Mouse (Mus musculus): ENCODE measurements around the gene Rhd. TPM values are rescaled to one million over a fixed set of nuclear protein-coding genes. Genes with fewer than 3 reads are reported as not detected.
"Not testable (repeated sequence)": the region's sequence is repeated elsewhere in the genome, so short reads cannot be mapped to it uniquely, and the experiment has no call there.

Rhd gene
- polyA plus RNA-seq, 1 experiment from 2014 or later = 1.1 TPM

DNA sequence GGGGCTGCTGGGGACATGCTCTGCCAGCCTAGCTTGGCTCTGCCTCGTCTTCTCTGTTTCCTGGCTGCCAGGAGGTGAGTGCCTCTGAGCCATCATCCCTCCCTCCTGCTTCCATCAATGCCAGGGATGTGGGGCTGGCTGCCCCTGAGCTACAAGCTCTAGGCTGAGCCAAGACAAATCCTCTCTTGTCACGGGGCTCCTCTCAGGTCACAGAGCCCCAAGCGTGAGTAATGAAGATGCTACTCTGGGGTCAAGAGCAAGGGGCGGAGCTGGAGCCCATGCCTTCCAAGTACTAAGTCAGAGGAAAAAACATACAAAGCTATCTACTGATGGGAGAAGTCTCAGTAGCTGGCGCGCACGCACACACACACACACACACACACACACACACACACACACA lies 38.7 kb downstream of the Rhd start:
- no peak overlapping the region for H3K27ac ChIP-seq (ENCODE audit: low read depth)
- DNase-seq (ENCODE audit: low spot score) (no peak), ATAC-seq (replicated peaks; ENCODE audit: low FRiP score, low TSS enrichment, low read depth) (no peak)
- no peak overlapping the region for H3K9ac ChIP-seq (ENCODE audit: low read length)
- H3K36me3 ChIP-seq (ENCODE audit: control insufficient read depth, insufficient read depth, low read length) = peaks cover 98% of the 10 kb centered on the region
- H3K9me3 ChIP-seq (ENCODE audit: control insufficient read depth, low read length) = no peaks in the 10 kb centered on the region
- no peak overlapping the region for H3K4me2 ChIP-seq (ENCODE audit: low read length)
- no peaks in the 10 kb centered on the region for H3K4me1 ChIP-seq (replicated peaks; ENCODE audit: control insufficient read depth, insufficient read depth, low read length)
- WGBS = 79% methylated on average over 7 of the region's 7 CpGs
- H3K4me3 ChIP-seq (ENCODE audit: low read depth, low read length) = no peak overlapping the region
- H3K27me3 ChIP-seq (replicated peaks; ENCODE audit: control insufficient read depth, insufficient read depth, low read length) = no peaks in the 10 kb centered on the region

DNA sequence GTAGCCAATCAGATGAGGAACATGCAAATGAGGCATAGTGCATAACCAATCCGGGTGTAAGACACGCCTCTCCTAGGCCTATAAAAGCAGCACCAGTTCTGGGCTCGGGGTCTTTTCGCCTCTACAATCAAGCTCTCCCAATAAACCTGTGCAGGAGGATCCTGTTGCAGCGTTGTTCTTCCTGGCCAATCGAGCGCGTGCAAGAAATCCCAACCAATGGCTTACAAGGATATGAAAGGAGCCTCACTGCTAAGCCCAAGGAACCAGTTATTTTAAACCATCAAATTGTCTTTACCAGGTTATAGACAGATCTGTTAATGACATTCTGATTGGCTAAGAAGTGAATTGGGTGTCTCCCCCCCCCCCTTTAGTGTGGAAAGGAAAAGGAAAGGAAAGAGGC lies 47.1 kb downstream of the Rhd start:
- H3K36me3 ChIP-seq (ENCODE audit: control insufficient read depth, insufficient read depth, low read length) = peaks cover 44% of the 10 kb centered on the region
- not testable (repeated sequence) for H3K27me3 ChIP-seq (replicated peaks; ENCODE audit: control insufficient read depth, insufficient read depth, low read length); H3K9ac ChIP-seq (ENCODE audit: low read length); H3K27ac ChIP-seq (ENCODE audit: low read depth); H3K4me2 ChIP-seq (ENCODE audit: low read length); ATAC-seq (replicated peaks; ENCODE audit: low FRiP score, low TSS enrichment, low read depth); H3K4me3 ChIP-seq (ENCODE audit: low read depth, low read length); H3K4me1 ChIP-seq (replicated peaks; ENCODE audit: control insufficient read depth, insufficient read depth, low read length); H3K9me3 ChIP-seq (ENCODE audit: control insufficient read depth, low read length); DNase-seq (ENCODE audit: low spot score)
- 96% methylated on average over 6 of the region's 8 CpGs for WGBS

DNA sequence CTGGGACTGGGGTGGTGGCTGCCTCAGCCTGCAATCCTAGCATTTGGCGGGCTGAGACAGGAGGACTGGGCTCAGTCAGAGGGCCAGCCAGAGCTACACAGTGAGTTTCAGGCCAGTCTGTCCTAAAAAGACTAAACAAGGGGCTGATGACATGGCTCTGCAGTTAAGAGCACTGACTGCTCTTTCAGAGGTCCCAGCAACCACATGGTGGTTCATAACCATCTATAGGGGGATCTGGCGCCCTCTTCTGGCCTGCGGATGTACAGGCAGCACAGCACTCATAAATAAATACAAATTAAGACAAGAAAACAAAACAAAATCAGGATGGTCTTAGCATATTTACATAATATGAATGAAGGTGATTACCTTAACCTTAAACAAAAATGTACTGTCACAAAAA lies 49.1 kb downstream of the Rhd start:
- ATAC-seq (replicated peaks; ENCODE audit: low FRiP score, low TSS enrichment, low read depth) (no peak), DNase-seq (ENCODE audit: low spot score) (peak; percentile 78)
- Histone ChIP-seq H3K36me3 (ENCODE audit: control insufficient read depth, insufficient read depth, low read length) (peaks cover 24% of the 10 kb centered on the region), H3K4me1 (replicated peaks; ENCODE audit: control insufficient read depth, insufficient read depth, low read length) (peaks cover 9% of the 10 kb centered on the region), H3K27me3 (replicated peaks; ENCODE audit: control insufficient read depth, insufficient read depth, low read length) (no peaks in the 10 kb centered on the region), H3K27ac (ENCODE audit: low read depth) (no peak overlapping the region), H3K4me3 (ENCODE audit: low read depth, low read length) (peak overlapping the region; percentile 92), H3K4me2 (ENCODE audit: low read length) (peak overlapping the region; percentile 85), H3K9ac (ENCODE audit: low read length) (no peak overlapping the region), H3K9me3 (ENCODE audit: control insufficient read depth, low read length) (no peaks in the 10 kb centered on the region)
- 37% methylated on average over 3 of the region's 3 CpGs for WGBS

DNA sequence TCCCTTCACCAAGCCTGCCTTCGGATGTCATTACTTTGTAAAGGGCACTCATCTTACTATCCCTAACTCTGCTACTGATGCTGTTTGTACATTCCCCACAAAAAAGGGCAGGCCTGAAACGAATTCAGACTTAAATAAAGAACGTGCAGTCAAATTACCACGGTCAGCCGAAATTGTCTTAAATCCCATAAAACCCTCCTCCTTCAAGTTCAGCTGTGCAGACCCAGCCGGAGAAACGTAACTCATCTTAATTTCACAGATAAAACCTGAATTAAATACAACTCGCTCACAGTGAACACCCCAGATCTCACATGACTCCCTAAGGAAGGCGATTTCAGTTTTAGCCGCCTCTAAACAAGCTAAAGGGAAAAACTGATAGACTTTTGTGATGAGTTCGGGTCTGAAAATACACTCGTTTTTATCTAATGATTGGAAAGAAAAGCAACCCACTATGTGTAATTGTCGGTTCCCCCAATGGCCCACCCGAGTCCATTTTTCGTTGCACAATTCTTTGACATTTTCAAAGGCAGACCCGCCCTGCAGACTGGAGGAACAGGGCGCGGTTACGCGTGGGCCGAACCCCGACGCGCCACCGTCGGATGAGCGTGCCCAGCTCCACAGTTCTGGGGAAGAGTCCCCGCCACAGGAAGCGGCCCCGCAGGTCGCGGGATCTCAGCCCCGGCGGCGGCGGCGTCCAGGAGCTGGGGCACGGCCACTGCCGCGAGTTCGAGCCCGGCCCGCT lies 50.0 kb downstream of the Rhd start:
- ATAC-seq (replicated peaks; ENCODE audit: low FRiP score, low TSS enrichment, low read depth) (peak; percentile 65), DNase-seq (ENCODE audit: low spot score) (no peak)
- Histone ChIP-seq H3K27me3 (replicated peaks; ENCODE audit: control insufficient read depth, insufficient read depth, low read length) (no peaks in the 10 kb centered on the region), H3K4me1 (replicated peaks; ENCODE audit: control insufficient read depth, insufficient read depth, low read length) (peaks cover 9% of the 10 kb centered on the region), H3K4me3 (ENCODE audit: low read depth, low read length) (peak overlapping the region; percentile 92), H3K27ac (ENCODE audit: low read depth) (peak overlapping the region; percentile 86), H3K36me3 (ENCODE audit: control insufficient read depth, insufficient read depth, low read length) (peaks cover 15% of the 10 kb centered on the region), H3K9ac (ENCODE audit: low read length) (peak overlapping the region; percentile 90), H3K4me2 (ENCODE audit: low read length) (peak overlapping the region; percentile 85), H3K9me3 (ENCODE audit: control insufficient read depth, low read length) (no peaks in the 10 kb centered on the region)
- WGBS = 1% methylated on average over 43 of the region's 43 CpGs

DNA sequence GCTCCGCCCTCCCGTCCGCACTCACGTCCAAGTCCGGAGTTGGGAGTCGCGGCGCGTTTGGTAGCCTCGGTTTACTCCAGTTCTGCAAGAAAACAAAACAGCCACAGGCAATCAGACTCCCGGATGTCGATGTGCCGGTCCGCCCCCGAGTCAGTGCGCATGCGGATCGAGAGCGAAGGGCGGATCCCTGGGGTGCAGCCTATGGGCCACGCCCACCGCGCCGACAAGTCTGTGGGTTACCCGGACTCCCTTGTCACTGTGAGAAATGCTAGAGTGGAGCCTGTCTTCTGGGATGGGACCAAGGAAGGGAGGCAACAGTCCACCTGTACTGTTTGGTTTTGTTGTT lies 50.5 kb downstream of the Rhd start, which contains the start of gene Tmem50a:
Gene Tmem50a, minus strand, starts transcription at position 161 of the 346 bp plus-strand sequence.
- DNase-seq (ENCODE audit: low spot score) (peak; percentile 94), ATAC-seq (replicated peaks; ENCODE audit: low FRiP score, low TSS enrichment, low read depth) (peak; percentile 91)
- H3K4me1 ChIP-seq (replicated peaks; ENCODE audit: control insufficient read depth, insufficient read depth, low read length) = peaks cover 9% of the 10 kb centered on the region
- H3K27ac ChIP-seq (ENCODE audit: low read depth) = peak within 1 kb of the TSS; percentile 86
- H3K9me3 ChIP-seq (ENCODE audit: control insufficient read depth, low read length) = no peaks in the 10 kb centered on the region
- H3K9ac ChIP-seq (ENCODE audit: low read length) = peak within 1 kb of the TSS; percentile 90
- H3K36me3 ChIP-seq (ENCODE audit: control insufficient read depth, insufficient read depth, low read length) = peaks cover 9% of the 10 kb centered on the region
- peak within 1 kb of the TSS; percentile 92 for H3K4me3 ChIP-seq (ENCODE audit: low read depth, low read length)
- no peaks in the 10 kb centered on the region for H3K27me3 ChIP-seq (replicated peaks; ENCODE audit: control insufficient read depth, insufficient read depth, low read length)
- peak within 1 kb of the TSS; percentile 85 for H3K4me2 ChIP-seq (ENCODE audit: low read length)
- under 1% methylated on average over 25 of the region's 25 CpGs for WGBS

DNA sequence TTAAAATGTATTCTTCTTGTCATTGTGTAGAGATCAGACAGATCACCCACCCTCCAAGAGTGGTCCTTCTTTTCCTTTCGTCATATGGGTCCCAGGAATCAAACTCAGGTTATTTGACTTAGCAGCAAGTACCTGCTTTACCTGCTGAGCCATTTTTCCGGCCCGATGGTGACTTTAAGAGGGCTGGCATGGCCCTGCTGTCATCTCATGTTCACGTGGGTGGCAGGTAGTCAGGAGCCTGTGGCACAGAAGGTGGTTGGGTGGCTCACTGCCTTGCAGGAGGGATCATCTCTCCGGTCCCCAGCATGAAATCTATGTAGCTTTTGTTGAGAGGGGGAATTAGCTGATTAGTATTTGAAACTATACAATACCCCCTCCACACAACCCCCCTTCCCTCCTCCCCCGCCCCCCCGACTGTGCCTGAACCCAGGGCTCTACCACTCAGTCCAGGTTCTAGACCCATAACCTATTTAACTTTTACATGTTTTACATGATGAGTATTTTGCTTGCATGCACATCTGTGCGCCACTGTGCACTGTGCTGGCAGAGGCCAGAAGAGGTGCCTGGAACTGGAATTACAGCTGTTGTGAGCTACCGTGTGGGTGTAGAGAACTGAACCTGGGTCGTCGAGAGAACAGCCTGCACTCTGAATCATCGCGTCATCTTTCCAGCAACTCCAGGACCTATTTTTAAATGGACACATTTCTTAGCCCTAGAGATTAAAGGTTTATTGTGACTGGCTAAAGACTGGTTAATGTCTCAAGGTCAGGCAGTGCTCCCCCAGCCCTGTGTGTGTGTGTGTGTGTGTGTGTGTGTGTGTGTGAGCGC lies 51.1 kb downstream of the Rhd start:
- ATAC-seq (replicated peaks; ENCODE audit: low FRiP score, low TSS enrichment, low read depth) (peak; percentile 37), DNase-seq (ENCODE audit: low spot score) (no peak)
- peaks cover 9% of the 10 kb centered on the region for H3K4me1 ChIP-seq (replicated peaks; ENCODE audit: control insufficient read depth, insufficient read depth, low read length)
- 58% methylated on average over 14 of the region's 14 CpGs for WGBS
- no peaks in the 10 kb centered on the region for H3K9me3 ChIP-seq (ENCODE audit: control insufficient read depth, low read length)
- H3K4me2 ChIP-seq (ENCODE audit: low read length) = peak overlapping the region; percentile 85
- peak overlapping the region; percentile 92 for H3K4me3 ChIP-seq (ENCODE audit: low read depth, low read length)
- H3K9ac ChIP-seq (ENCODE audit: low read length) = peak overlapping the region; percentile 90; the same call in 1 of the 2 replicates
- H3K27ac ChIP-seq (ENCODE audit: low read depth) = no peak overlapping the region
- H3K36me3 ChIP-seq (ENCODE audit: control insufficient read depth, insufficient read depth, low read length) = peaks cover 7% of the 10 kb centered on the region
- H3K27me3 ChIP-seq (replicated peaks; ENCODE audit: control insufficient read depth, insufficient read depth, low read length) = no peaks in the 10 kb centered on the region

DNA sequence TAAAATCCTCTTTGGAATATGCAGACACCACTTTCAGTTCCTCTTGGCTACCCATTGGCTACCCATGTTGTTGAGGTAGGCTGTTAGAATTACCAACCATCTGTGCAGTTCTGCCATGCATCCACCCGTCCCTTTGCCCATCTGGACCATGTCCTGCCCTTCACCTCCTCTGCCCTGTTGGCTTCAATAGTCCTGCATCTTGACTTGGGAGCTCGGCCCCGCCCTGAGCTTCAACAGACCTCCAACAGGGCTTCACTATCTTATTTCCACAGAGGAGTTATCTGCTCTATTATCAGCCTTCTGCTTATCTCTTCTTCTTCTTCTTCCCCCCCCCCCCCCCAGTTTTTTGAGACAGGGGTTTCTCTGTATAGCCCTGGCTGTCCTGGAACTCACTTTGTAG lies 52.9 kb downstream of the Rhd start:
- no peak overlapping the region for H3K4me2 ChIP-seq (ENCODE audit: low read length)
- 78% methylated on average over 3 of the region's 3 CpGs for WGBS

DNA sequence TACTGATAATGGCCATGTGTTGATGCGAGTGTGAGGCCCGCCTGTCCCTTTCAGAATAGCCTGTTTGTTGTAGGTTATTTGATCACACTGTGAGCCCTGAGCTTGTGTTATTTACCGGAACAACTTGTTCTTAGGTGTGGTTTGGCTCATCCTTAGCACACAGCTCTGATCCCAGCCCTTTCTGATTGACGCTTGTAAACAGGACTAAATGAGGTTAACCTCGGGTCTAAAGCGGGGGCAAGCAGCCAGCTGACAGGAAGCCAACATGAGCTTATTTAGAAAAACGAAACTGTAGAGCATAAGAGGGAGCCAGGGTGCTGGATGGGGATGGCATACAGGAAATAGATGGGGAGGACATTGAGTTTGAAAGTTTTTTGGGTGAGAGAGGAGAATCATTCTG lies 54.0 kb downstream of the Rhd start:
- Histone ChIP-seq H3K27ac (ENCODE audit: low read depth) (no peak overlapping the region), H3K36me3 (ENCODE audit: control insufficient read depth, insufficient read depth, low read length) (no peaks in the 10 kb centered on the region), H3K9ac (ENCODE audit: low read length) (no peak overlapping the region), H3K4me1 (replicated peaks; ENCODE audit: control insufficient read depth, insufficient read depth, low read length) (peaks cover 9% of the 10 kb centered on the region), H3K4me3 (ENCODE audit: low read depth, low read length) (no peak overlapping the region), H3K9me3 (ENCODE audit: control insufficient read depth, low read length) (no peaks in the 10 kb centered on the region), H3K4me2 (ENCODE audit: low read length) (no peak overlapping the region), H3K27me3 (replicated peaks; ENCODE audit: control insufficient read depth, insufficient read depth, low read length) (no peaks in the 10 kb centered on the region)
- ATAC-seq (replicated peaks; ENCODE audit: low FRiP score, low TSS enrichment, low read depth) (no peak), DNase-seq (ENCODE audit: low spot score) (no peak)
- 64% methylated on average over 7 of the region's 7 CpGs for WGBS

More for the DNA sequence above, 52.9 kb downstream of the Rhd start:
- Histone ChIP-seq H3K4me3 (ENCODE audit: low read depth, low read length) (no peak overlapping the region), H3K27me3 (replicated peaks; ENCODE audit: control insufficient read depth, insufficient read depth, low read length) (no peaks in the 10 kb centered on the region), H3K36me3 (ENCODE audit: control insufficient read depth, insufficient read depth, low read length) (no peaks in the 10 kb centered on the region), H3K9me3 (ENCODE audit: control insufficient read depth, low read length) (no peaks in the 10 kb centered on the region), H3K27ac (ENCODE audit: low read depth) (no peak overlapping the region), H3K4me1 (replicated peaks; ENCODE audit: control insufficient read depth, insufficient read depth, low read length) (peaks cover 9% of the 10 kb centered on the region), H3K9ac (ENCODE audit: low read length) (no peak overlapping the region)
- no peak for ATAC-seq (replicated peaks; ENCODE audit: low FRiP score, low TSS enrichment, low read depth)
- DNase-seq (ENCODE audit: low spot score) = no peak
